Mouse (Mus musculus) cerebellum, adult 2 months (tissue): ENCODE data around the gene Ccl4. TPM values are rescaled to one million over a fixed set of nuclear protein-coding genes. Genes with fewer than 3 reads are reported as not detected.

Source experiments
- DNase-seq, 2 experiments: peaks; one replicate each; pipeline ENCODE4 v3.0.0; 2021
- H3K27ac ChIP-seq: fragments of 200-500 bp; 2 replicates; pipeline ENCODE4 v1.5.1; 2012; ENCODE audit warnings: low read length, control low read depth, inconsistent platforms; ENCODE audit not compliant: insufficient read depth
- H3K27me3 ChIP-seq: fragments of 200-500 bp; 2 replicates; pipeline ENCODE4 v1.6.1; 2012; ENCODE audit warnings: inconsistent platforms, mild to moderate bottlenecking, low read length, moderate library complexity; ENCODE audit not compliant: control insufficient read depth, insufficient read depth
- H3K4me1 ChIP-seq: fragments of 200-500 bp; 2 replicates; pipeline ENCODE4 v1.6.1; 2011; ENCODE audit warnings: low read length; ENCODE audit not compliant: control insufficient read depth, insufficient read depth
- H3K4me3 ChIP-seq: fragments of 200-500 bp; replicated peaks from 2 replicates; pipeline ENCODE3; 2011; ENCODE audit warnings: mild to moderate bottlenecking, low read depth, low read length, control low read depth; ENCODE audit not compliant: insufficient read depth
- CTCF ChIP-seq: fragments of 200-500 bp; IDR thresholded peaks from 2 replicates; pipeline ENCODE4 v1.5.1; 2011; ENCODE audit warnings: low read depth, mild to moderate bottlenecking, control low read depth, low read length, moderate library complexity, borderline replicate concordance; ENCODE audit not compliant: insufficient read depth
- POLR2A ChIP-seq: fragments of 200-500 bp; IDR thresholded peaks from 2 replicates; pipeline ENCODE4 v1.6.1; 2011; ENCODE audit warnings: low read length, control low read depth, borderline replicate concordance; ENCODE audit not compliant: insufficient read depth
- WGBS: fragments of 180-500 bp; shearing (Covaris S2); methylation state at CpG from one replicate; pipeline ENCODE4 v1.1.7; 2018; 5-methylcytosine and 5-hydroxymethylcytosine counted together
- polyA plus RNA-seq: library from polyadenylated mRNA; depleted of rRNA; stranded (reverse); fragments of >200 nt; gene quantifications from 2 replicates; pipeline ENCODE4 v1.2.3, GENCODE M21; 2012; rRNA removed

The Ccl4 gene
- polyA plus RNA-seq = 0.25 and 0.32 TPM in 2 replicates

DNA sequence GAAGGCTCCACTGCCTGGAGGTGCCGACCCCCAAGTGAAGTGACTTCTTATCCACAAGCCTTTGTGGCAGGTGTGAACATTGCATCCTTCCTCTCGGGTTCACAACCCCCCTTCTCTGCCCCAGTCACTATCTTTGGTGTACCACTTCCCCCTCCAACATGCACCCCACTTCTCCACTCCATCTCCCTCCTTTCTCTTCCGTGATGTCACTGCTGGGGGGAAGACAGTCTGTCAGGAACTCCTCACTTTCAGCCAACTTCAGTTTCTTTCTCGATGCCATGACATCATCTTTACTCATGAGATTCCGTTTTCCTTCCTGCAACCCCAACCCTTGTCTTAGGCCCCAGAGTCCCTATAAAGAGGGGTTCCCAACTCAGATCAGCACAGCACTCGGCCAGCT lies at the start of gene Ccl4:
Gene Ccl4, plus strand, starts transcription at position 381 of the 400 bp plus-strand sequence.
- TF ChIP-seq CTCF (no peak), POLR2A (no peak)
- no peaks in the 10 kb centered on the region for H3K4me1 ChIP-seq
- WGBS = 83% methylated on average over 6 of the region's 6 CpGs
- no peaks in the 10 kb centered on the region for H3K27me3 ChIP-seq
- no peak for DNase-seq
- no peak within 1 kb of the TSS for H3K4me3 ChIP-seq
- H3K27ac ChIP-seq = no peak within 1 kb of the TSS

DNA sequence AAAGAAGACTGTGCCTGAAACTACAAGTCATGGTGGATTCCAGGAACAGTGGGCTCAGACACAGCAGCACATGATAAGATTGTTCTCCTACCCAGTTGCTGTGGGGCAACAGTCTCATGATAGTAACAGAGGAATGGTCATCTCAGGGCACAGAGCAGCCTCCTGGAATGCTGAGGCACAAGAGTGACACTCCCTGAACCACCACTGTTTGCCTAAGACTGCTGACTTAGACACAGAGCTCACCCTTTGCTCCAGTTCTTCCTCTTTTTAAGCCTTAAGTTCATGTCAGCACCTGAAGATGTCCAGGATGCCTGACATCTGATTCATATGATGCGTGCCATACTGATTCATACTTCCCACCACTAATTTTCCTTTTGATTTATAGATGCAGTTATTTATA lies 45.8 kb upstream of the Ccl4 start:
- H3K27me3 ChIP-seq = no peaks in the 10 kb centered on the region
- no peak for DNase-seq
- no peak overlapping the region for H3K4me3 ChIP-seq
- no peaks in the 10 kb centered on the region for H3K4me1 ChIP-seq
- H3K27ac ChIP-seq = no peak overlapping the region
- TF ChIP-seq POLR2A (no peak), CTCF (no peak)
- 94% methylated on average over 1 of the region's 1 CpGs for whole genome bisulfite sequencing

DNA sequence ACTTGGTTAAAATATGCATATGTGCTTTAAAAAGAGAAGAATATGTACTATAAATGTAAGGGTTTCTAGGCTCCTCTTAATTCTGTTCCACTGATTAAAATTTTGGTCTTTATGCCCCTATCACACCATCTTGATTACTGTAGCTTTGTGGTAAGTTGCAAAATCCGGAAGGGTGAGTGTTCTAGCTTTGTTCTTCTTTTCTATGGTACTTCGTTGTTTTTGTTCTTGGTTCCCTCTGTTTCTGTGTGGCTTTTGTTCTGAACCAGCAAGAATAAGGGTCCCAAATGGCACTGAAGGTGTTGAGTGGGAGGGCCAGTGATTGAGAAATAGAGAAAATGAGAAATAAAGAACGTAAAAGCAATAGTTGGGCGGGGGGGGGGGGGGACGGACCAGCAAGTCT lies 44.1 kb upstream of the Ccl4 start:
- DNase-seq = no peak
- WGBS = 60% methylated on average over 5 of the region's 5 CpGs
- Histone ChIP-seq H3K4me3 (no peak overlapping the region), H3K4me1 (no peaks in the 10 kb centered on the region), H3K27ac (no peak overlapping the region), H3K27me3 (no peaks in the 10 kb centered on the region)
- no peak for TF ChIP-seq CTCF
- no peak for TF ChIP-seq POLR2A

DNA sequence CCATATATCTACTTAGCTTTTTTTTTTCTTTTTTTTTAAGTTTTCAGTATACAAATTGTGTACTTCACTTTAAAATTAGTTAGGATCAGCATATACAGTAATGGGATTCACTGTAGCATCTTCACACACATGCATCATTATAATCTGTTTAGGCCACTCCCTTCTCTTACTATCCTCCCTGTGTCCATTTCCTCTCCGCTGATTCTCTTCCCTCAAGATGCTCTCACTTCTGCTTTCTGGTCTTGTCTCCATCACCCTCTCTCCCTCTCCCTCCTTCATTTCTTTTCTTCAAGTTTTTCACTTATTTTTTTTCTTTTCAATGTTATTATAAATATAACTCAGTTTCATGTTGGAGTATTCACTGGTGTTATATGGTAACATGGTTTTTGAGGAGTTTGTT lies 43.3 kb upstream of the Ccl4 start:
- DNase-seq = no peak
- TF ChIP-seq CTCF (no peak), POLR2A (no peak)

DNA sequence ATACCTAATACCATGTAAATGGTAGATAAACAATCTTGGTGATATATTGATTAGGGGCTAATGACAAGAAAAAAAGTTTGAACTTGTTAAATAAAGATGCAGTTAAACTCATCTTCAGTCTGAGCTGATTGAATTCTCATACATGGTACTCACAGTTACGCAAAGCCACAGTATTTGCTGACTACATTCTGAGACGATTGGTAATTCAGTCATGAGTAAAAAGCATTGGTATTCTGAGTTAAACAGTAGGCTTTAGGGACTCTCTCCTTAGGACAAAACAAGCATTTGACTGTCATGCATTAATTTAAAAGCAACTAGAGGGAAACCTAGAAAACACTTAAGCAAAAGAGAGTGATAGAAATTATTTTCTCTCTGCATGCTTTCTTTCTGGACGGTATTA lies 38.8 kb upstream of the Ccl4 start:
- H3K4me1 ChIP-seq = no peaks in the 10 kb centered on the region
- H3K4me3 ChIP-seq = no peak overlapping the region
- no peak for DNase-seq
- WGBS = 93% methylated on average over 3 of the region's 3 CpGs
- TF ChIP-seq POLR2A (no peak), CTCF (no peak)
- H3K27ac ChIP-seq = no peak overlapping the region
- H3K27me3 ChIP-seq = no peaks in the 10 kb centered on the region

More for the DNA sequence above, 43.3 kb upstream of the Ccl4 start:
- Histone ChIP-seq H3K4me3 (no peak overlapping the region), H3K4me1 (no peaks in the 10 kb centered on the region), H3K27me3 (no peaks in the 10 kb centered on the region), H3K27ac (no peak overlapping the region)
- 93% methylated on average over 1 of the region's 1 CpGs for WGBS

DNA sequence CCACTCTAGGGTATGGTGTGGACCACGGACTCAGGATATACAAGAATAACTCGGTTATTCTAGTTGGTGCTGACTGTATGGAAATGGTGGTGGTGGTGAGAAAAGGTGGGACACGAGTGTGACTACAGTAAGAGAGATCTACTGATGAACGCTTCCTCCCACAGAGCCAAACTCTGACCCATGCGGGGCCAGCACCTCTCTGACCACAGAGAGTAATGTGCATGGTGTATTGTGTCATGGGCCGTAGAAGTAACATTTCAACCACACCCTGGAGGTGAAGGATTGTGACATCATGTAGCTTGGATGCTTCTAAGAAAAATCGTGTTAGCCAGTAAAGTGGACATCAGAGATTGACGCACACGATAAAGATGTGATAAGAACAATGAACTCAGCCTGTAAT lies 33.6 kb upstream of the Ccl4 start:
- Histone ChIP-seq H3K27me3 (no peaks in the 10 kb centered on the region), H3K4me3 (no peak overlapping the region), H3K27ac (no peak overlapping the region), H3K4me1 (no peaks in the 10 kb centered on the region)
- WGBS = 88% methylated on average over 9 of the region's 9 CpGs
- no peak for DNase-seq
- TF ChIP-seq POLR2A = no peak
- no peak for TF ChIP-seq CTCF

DNA sequence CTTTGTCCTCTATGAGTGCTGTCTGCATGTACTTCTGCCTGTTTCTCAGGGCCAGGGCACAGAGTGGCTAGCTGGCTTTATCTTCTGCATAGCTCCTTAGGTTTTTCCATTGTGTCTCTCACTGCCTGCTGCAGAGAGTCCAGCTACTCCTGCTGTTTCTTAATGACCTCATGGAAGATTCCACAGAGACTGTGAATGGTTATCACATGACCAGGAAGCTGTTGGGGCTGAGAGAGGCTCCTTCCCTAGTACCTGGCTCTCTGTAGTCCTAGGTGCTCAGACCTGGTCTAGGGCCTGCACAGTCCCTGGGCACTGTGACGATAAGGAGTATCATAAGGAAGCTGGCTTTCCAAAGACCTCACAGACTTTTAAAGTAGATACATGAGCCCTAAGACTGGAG lies 31.8 kb upstream of the Ccl4 start:
- Histone ChIP-seq H3K4me1 (no peaks in the 10 kb centered on the region), H3K4me3 (no peak overlapping the region), H3K27me3 (no peaks in the 10 kb centered on the region), H3K27ac (no peak overlapping the region)
- no peak for DNase-seq
- TF ChIP-seq CTCF (no peak), POLR2A (no peak)
- WGBS = 98% methylated on average over 1 of the region's 1 CpGs

DNA sequence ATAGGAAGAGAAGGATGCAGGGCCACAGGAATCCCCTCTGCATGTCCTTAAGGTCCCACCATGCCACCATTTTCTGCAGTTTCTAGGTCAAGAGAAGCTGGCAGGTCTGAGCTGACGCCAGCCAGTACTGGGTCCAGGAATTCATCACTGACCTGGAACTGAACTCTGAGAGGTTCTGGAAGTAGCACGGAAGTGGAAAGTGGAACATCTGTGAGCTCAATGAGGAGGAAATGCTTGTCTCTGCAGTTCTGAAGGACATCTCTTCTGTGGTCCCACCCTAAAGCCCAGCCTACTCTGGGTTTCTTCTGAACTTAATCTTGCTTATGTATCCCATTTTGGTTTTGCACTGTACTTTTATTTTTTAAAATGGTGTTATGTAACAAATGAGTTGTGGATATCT lies 31.3 kb upstream of the Ccl4 start:
- Histone ChIP-seq H3K27me3 (no peaks in the 10 kb centered on the region), H3K4me1 (no peaks in the 10 kb centered on the region), H3K4me3 (no peak overlapping the region), H3K27ac (no peak overlapping the region)
- TF ChIP-seq POLR2A = no peak
- no peak for TF ChIP-seq CTCF
- no peak for DNase-seq
- 69% methylated on average over 2 of the region's 2 CpGs for WGBS

DNA sequence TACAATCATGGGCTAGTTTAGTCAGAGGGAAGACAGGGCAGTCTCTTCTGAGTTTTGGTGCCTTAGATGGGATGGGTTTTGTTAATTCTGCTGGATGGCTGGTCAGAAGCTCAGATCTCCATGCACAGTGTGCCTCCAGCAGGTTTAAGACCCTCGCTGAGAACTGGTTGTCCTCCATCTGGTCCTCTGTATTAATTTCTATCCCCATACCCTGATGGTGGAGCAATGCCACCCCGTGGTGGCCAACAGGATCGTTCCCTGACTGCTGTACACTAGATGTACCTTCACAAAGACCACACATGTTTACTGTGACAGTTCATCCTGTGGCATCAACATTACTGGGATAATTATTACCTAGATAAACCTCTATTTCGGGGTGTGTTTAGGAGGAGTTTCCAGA lies 29.6 kb upstream of the Ccl4 start:
- DNase-seq = no peak
- no peak for TF ChIP-seq POLR2A
- peak; percentile 26; the same call in 1 of the 2 replicates for TF ChIP-seq CTCF
- H3K27ac ChIP-seq = no peak overlapping the region

More for the DNA sequence above, 29.6 kb upstream of the Ccl4 start:
- Histone ChIP-seq H3K4me1 (no peaks in the 10 kb centered on the region), H3K4me3 (no peak overlapping the region), H3K27me3 (no peaks in the 10 kb centered on the region)
- 39% methylated on average over 4 of the region's 4 CpGs for WGBS
